Mouse (Mus musculus) adrenal gland, postnatal 10 days (tissue): Measurements from ENCODE around the gene Eif4e1b. TPM values are rescaled to one million over a fixed set of nuclear protein-coding genes. Genes with fewer than 3 reads are reported as not detected.

Experiments used
- DNase-seq: peaks from one replicate; pipeline ENCODE4 v3.0.0; 2021; ENCODE audit warnings: mixed read lengths
- long read RNA-seq, 2 experiments: library from polyadenylated mRNA; stranded (forward); transcript quantifications; one replicate each; pipeline ENCODE4 v2.0.0; 2021
- total RNA-seq, 2 experiments: library from RNA; stranded (reverse); gene quantifications; 2 replicates each; pipeline ENCODE4 v1.2.3; 2021

The Eif4e1b gene
- total RNA-seq: under 1 TPM in 1 of 2 experiments, not detected in 1; 0.12 TPM
- long read RNA-seq, experiment 1: 0 reads
- long read RNA-seq, experiment 2: 0 reads

- DNase-seq: no peak
Measured at GRCm38 (mm10) chr13:54783698-54784097, at the start of gene Eif4e1b. TSS of gene Eif4e1b (plus strand) at chr13:54783998.

- DNase-seq: no peak
Measured at GRCm38 (mm10) chr13:54736931-54737330, 46.9 kb upstream of the Eif4e1b start.

- peak; percentile 57 for DNase-seq
Measured at GRCm38 (mm10) chr13:54737488-54738212, 46.1 kb upstream of the Eif4e1b start.

GRCm38 (mm10) chr13:54738213-54738601 is 45.6 kb upstream of the Eif4e1b start:
- DNase-seq: peak; percentile 28

- DNase-seq: no peak
Measured at GRCm38 (mm10) chr13:54746110-54746509, 37.7 kb upstream of the Eif4e1b start.

- no peak for DNase-seq
Measured at GRCm38 (mm10) chr13:54746896-54747295, 36.9 kb upstream of the Eif4e1b start.

GRCm38 (mm10) chr13:54748190-54748589 is 35.6 kb upstream of the Eif4e1b start:
- DNase-seq: no peak

- no peak for DNase-seq
Measured at GRCm38 (mm10) chr13:54748721-54749060, 35.1 kb upstream of the Eif4e1b start.

- DNase-seq: peak; percentile 66
Measured at GRCm38 (mm10) chr13:54749061-54749863, 34.5 kb upstream of the Eif4e1b start.

GRCm38 (mm10) chr13:54749864-54750411 is 33.9 kb upstream of the Eif4e1b start, which contains the start of gene Gprin1:
TSS of gene Gprin1 (minus strand) at chr13:54749874.
- DNase-seq: no peak

- DNase-seq: peak; percentile 68
Measured at GRCm38 (mm10) chr13:54750699-54751098, 33.1 kb upstream of the Eif4e1b start.

GRCm38 (mm10) chr13:54752656-54753055 is 31.1 kb upstream of the Eif4e1b start:
- peak; percentile 11 for DNase-seq

- no peak for DNase-seq
Measured at GRCm38 (mm10) chr13:54753733-54754132, 30.1 kb upstream of the Eif4e1b start.

GRCm38 (mm10) chr13:54754169-54755080 is 29.4 kb upstream of the Eif4e1b start:
- DNase-seq: peak; percentile 24

- no peak for DNase-seq
Measured at GRCm38 (mm10) chr13:54755201-54755830, 28.5 kb upstream of the Eif4e1b start.

GRCm38 (mm10) chr13:54756156-54756712 is 27.6 kb upstream of the Eif4e1b start:
- DNase-seq: no peak

- no peak for DNase-seq
Measured at GRCm38 (mm10) chr13:54757093-54757830, 26.5 kb upstream of the Eif4e1b start.

- peak; percentile 88 for DNase-seq
Measured at GRCm38 (mm10) chr13:54758045-54758755, 25.6 kb upstream of the Eif4e1b start.

GRCm38 (mm10) chr13:54758756-54759470 is 24.9 kb upstream of the Eif4e1b start:
- DNase-seq: no peak
